Mouse (Mus musculus) adrenal gland, postnatal 10 days (tissue): ENCODE data around the gene Yeats4. TPM values are rescaled to one million over a fixed set of nuclear protein-coding genes. Genes with fewer than 3 reads are reported as not detected.
A peak's percentile ranks its signal among the peaks of the same experiment; 100 is the strongest.
"Not testable (repeated sequence)": the region's sequence is repeated elsewhere in the genome, so short reads cannot be mapped to it uniquely, and the experiment has no call there.

Source experiments
- DNase-seq: peaks from one replicate; pipeline ENCODE4 v3.0.0; 2021; ENCODE audit warnings: mixed read lengths
- long read RNA-seq, 2 experiments: library from polyadenylated mRNA; stranded (forward); transcript quantifications; one replicate each; pipeline ENCODE4 v2.0.0; 2021
- total RNA-seq, 2 experiments: library from RNA; stranded (reverse); gene quantifications; 2 replicates each; pipeline ENCODE4 v1.2.3; 2021

The Yeats4 gene
- total RNA-seq = 10 to 100 TPM; 42.5 to 47.6 TPM
- long read RNA-seq, experiment 1, transcript Yeats4-201 (7 exons, 1,327 nt) = major isoform, 35 of 37 reads
- long read RNA-seq, experiment 1, partial matches to known transcripts = 1 of 37 reads
- long read RNA-seq, experiment 1, other reads (novel, unspliced or antisense) = 1 of 37 reads
- long read RNA-seq, experiment 2, transcript Yeats4-201 (7 exons, 1,327 nt) = major isoform, 20 of 22 reads
- long read RNA-seq, experiment 2, partial matches to known transcripts = 0 of 22 reads
- long read RNA-seq, experiment 2, other reads (novel, unspliced or antisense) = 2 of 22 reads

DNA sequence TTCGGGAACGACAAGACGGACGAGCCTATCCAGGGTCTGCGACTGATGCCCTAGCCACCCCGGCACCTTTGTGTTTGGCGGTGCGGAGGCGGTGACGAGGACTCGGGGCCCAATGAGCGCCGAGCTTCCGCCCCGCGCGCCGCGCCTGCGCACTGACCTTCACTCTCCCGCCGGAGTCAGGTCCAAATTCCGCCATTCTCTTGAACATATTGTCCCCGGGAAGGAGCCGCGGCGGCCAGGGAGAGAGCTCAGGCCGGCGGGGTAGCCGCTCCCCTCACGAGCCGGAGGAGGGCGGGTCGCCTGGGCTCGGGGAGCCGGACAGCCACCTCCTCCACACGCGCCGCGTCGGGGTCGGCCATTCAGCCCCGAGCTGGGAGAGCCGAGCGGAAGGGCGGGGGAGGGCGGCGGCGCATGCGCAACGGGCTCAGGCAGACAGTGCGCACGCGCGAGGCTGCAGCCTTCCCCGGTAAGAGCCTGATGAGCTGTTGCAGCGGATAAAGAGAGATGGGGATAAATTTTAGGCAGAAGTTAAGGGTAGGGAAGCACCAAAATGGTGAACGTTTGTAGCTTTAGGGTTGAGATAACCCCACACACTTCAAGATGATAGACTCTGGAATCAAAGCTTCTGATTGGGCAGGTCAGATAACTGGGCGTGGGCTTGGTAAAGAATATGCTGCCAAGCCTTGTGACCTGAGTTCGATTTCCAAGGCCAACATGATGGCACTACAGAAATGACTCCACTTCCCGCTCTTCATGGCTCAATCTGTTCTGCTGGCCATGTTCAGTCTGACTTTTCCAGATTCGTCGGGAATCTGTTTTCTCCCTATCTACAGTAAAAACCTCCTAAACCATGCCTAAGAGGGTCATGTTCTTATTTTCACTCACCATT lies at the start of gene Yeats4:
Gene Yeats4, minus strand, starts transcription at position 406 of the 889 bp plus-strand sequence.
- DNase-seq = peak; percentile 96

DNA sequence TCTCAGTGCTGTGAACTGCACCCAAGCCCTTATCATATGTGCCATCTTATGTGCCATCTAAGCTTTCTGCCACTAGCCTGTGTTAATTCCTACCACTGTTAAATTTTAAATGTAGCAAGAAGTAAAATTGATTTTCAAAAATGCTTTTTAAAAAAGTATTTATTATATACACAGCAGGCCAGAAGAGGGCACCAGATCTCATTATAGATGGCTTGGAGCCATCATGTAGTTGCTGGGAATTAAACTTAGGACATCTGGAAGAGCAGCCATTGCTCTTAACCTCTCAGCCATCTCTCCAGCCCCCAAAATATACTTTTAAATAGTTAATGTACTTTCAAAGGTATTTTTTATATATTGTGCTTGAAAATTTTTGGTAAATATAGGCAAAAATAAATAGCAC lies 47.7 kb upstream of the Yeats4 start:
- peak; percentile 15 for DNase-seq

DNA sequence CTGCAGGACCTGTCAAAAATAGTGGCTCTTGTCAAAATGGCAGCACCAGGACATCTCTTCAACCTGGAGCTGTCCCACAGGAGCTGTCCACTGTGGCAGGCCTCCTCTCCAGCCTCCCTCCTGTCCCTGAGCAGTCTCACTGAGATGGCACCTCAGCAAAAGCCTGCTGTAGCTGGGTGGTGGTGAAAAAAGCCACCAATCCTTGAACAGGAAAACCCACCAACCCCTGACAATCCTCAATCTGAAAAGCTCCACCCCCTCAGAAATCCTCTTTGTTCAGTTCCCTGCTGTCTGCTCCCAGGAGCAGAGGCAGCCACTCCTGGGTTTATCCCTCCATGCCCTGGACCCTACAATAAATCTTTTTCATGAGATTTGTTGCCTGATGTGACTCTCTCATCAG lies 35.6 kb upstream of the Yeats4 start:
- no peak for DNase-seq

- DNase-seq = no peak
These were observed 14.3 kb upstream of the Yeats4 start, which contains the start of gene 9530003J23Rik for GRCm38 (mm10) chr10:117238603-117239002. Gene 9530003J23Rik (minus strand): TSS chr10:117238703.

DNA sequence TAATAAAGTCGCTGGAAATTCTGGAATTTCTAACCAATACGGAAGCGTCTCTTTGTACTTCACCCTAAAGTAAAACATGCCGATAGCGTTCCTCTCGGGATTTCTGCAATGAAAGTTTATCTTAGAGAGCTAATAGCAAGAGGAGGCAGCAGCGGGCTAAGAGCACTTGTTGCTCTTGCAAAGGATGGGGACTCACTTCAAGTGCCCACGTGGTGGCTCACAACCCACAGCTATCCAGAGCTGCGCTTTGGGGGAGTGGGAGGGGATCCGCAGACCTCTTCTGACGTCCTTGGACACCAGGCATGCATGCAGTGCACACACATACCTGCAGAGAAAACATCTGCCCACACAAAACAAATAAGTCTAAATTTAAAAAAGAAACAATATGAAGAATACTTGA lies 11.6 kb upstream of the Yeats4 start:
- DNase-seq = no peak

DNA sequence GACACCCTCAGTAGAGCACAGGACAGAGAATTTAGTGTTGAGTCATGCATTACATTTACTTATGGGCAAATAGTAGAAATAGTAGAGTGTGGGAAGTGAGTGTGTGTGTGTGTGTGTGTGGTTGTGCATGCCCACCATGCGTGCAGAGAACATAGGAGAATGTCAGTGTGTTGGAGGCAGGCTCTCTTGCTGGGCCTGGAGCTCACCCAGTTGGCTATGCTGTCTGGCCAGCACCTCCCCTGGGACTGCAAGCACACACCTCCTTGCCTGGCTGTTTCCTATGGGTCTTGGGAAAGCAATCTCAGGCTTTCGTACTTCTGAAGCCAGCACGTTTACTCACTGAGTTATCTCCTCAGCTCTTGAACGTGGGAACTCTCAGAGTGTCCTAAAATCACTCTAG lies 10.5 kb upstream of the Yeats4 start:
- DNase-seq = peak; percentile 66

GRCm38 (mm10) chr10:117229826-117230225 lies 5.5 kb upstream of the Yeats4 start:
- DNase-seq = no peak

GRCm38 (mm10) chr10:117226002-117226401 lies 1.7 kb upstream of the Yeats4 start:
- no peak for DNase-seq

- DNase-seq = peak; percentile 26
These were observed 787 bp upstream of the Yeats4 start for GRCm38 (mm10) chr10:117225094-117225493.

DNA sequence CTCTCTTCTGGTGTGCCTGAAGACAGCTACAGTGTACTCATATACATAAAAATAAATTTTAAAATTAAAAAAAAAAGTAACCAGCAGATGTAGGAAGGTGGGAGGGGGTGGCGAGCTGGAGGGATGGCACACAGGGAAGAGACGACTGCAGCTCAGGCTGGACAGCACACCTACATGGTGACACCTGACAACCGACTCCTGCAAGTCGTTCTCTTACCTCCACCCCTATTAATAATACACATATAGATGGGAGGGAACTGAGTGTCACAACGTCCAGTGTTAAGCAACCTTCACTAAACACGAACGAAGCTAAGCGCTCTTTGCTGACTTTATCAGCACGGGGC lies 577 bp downstream of the Yeats4 start:
- no peak for DNase-seq

DNA sequence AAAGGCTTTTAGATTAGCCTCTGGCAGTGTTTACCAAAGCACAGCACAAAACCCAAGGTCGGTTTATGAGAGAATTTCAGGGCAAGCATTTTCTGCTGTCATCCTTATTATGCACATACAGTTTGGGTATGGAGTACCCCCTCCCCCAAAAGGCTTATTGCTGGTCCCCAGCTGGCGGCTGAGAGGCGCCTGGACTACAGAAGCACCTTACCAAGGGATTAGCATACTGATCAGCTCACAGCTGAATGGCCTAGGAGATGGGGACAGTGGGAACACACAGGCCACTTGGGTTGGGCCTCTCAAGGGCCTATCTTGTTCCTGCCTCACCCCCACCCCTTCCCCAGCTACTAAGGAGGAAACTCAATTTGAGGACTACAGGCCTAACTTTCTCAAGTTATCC lies 1.5 kb downstream of the Yeats4 start:
- no peak for DNase-seq

GRCm38 (mm10) chr10:117218351-117218750 lies 6.0 kb downstream of the Yeats4 start:
- no peak for DNase-seq

- DNase-seq = peak; percentile 59
These were observed 7.0 kb downstream of the Yeats4 start for GRCm38 (mm10) chr10:117217246-117217840.

- DNase-seq = peak; percentile 58
These were observed 7.5 kb downstream of the Yeats4 start for GRCm38 (mm10) chr10:117216793-117217192.

DNA sequence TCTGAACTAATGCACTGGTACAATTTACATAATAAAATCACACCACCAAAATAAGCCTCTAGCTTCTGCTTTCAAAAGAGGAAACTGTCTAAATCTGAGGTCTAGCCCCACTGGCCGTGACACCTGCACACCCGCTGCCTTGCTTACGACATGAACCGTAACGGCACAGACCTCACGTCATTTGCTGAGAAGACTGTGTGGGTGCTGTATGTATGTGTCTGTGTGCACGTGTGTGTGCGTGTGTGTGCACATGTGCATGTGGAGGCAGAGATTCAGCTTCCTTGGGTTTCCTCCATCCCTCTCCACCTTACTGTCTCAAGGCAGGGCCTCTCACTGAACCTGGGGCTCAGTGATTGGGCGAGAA lies 8.2 kb downstream of the Yeats4 start:
- no peak for DNase-seq

DNA sequence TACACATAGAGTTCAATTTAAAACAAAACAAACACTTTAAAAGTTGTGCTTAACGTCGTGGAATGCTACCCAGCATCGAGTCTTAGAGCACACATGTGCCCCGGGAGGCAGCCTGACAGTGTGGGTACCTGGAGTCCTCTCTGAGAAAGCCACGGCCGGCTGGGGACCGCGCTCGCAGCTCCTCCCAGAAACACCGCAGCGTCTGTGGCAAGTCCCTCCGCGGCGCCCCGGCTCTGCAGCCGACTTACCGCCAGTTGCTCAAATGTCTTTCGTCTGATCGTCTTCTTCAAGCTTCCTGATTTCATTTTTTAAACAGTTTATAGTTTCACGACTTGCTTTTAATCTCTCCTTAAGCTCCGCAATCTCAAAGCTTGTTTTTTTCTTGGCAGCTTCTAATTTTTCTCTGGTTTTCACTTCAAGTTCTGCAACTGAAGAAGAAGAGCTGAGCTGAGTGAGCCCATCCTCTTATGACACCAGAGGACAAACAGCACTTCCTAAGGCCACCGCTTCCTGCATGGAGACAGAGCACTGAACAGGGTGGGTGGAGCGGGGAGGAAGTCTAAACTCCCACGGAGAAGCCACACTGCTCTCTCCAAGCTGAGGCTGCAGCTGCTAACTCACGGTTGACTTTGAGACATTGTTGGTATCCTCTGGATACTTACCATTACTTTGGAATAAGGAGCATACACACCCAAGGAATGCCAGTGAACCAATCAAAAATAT lies 8.7 kb downstream of the Yeats4 start:
- no peak for DNase-seq

GRCm38 (mm10) chr10:117211023-117211422 lies 13.3 kb downstream of the Yeats4 start:
- DNase-seq = no peak

- DNase-seq = peak; percentile 50
These were observed 14.8 kb downstream of the Yeats4 start for GRCm38 (mm10) chr10:117209469-117209938.

DNA sequence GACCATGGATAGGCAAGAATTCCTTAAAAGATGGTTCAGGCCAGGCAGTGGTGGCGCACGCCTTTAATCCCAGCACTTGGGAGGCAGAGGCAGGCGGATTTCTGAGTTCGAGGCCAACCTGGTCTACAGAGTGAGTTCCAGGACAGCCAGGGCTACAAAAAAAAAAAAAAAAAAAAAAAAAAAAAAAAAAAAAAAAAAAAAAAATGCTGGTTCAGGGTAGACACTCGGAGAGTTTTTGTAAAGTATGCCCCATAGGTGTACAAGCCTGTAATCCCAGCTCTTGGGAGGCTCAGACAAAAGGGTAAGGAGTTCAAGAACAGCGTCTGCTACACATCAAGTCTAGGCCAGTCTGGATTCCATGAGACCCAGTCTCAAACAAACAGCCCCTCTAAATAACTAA lies 15.5 kb downstream of the Yeats4 start:
- DNase-seq = not testable (repeated sequence)

DNA sequence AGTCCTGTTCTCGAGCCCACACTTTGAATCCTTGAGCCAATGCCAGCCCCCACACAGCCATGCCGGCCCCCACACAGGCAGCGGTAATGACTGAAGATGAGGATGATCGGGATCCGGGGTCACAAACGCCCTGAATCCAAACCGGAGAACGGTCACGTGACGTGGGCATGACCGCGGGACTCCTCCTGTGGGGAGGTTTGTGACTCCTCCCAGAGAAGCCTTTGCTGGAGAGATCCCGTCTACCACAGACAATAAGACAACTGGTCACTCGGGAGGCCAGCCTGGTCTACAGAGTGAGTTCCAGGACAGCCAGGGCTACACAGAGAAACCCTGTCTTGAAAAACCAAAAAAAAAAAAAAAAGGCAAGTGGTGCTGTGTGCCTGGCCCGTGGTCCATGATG lies 16.1 kb downstream of the Yeats4 start:
- DNase-seq = no peak

DNA sequence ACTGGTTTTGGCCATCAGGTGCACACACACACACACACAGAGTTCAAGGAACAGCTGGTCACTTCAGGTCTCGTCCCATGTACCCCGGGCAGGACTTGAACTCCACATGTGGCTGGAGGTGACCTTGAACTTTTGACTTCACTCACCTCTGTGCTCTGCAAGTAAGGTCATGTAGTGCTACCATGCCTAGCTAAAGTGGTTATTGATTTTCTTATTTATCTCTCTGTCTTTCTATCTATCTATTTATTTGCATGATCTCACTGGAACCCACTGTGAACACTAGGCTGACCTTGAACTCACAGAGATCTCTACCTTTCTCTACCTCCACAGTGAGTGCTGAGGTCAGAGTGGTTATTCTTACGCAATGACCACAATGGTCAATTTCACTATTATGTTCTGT lies 18.2 kb downstream of the Yeats4 start:
- no peak for DNase-seq

DNA sequence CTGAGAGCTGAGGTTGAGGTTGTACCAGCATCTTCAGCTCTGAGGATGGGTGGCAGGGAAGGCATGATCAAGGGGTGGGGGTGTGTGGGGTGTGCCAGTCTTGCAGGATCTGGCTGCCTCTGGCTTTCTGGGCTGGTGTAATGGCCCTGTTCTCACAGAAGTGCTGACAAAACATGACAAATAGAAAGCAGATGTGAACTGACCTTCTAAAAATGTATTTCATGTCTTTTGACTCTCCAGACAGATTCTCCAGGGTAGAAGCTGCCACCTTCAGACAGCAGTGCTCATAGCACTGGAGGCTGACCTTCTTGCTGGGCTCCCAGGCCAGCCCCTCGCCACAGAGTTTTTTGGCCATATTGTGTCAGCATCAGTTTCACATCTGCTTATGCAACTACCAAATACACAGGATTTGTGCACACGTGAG lies 20.7 kb downstream of the Yeats4 start:
- DNase-seq = no peak
